ENCODE assay signal across 7 mouse cellular contexts in genomic region chr15:31091916-31092570, GRCm38 (mm10).
DNase-seq lines count a peak whose midpoint lies in the region; ATAC-seq lines count a peak whose summit lies in the region.

No protein-coding gene starts in this region.

- H3K4me3 ChIP-seq in midbrain, embryonic 14.5 days (replicated peaks; ENCODE audit: low read depth, low read length): no peak overlapping the region
- H3K4me3 ChIP-seq in midbrain, embryonic 16.5 days (ENCODE audit: low read depth, low read length): no peak overlapping the region

- 77% methylated on average over 5 of the region's 5 CpGs for WGBS in midbrain, embryonic 14.5 days
- WGBS in midbrain, embryonic 16.5 days: 71% methylated on average over 5 of the region's 5 CpGs

- no peaks in the 10 kb centered on the region for H3K27me3 ChIP-seq in midbrain, embryonic 14.5 days (ENCODE audit: control insufficient read depth, insufficient read depth, low read length)
- H3K27me3 ChIP-seq in midbrain, embryonic 16.5 days (ENCODE audit: control insufficient read depth, insufficient read depth, low read depth, low read length): no peaks in the 10 kb centered on the region

- no peak overlapping the region for H3K9ac ChIP-seq in midbrain, embryonic 14.5 days (replicated peaks; ENCODE audit: low read length)
- no peak overlapping the region for H3K9ac ChIP-seq in midbrain, embryonic 16.5 days (ENCODE audit: low read depth, low read length)

- no peaks in the 10 kb centered on the region for H3K9me3 ChIP-seq in midbrain, embryonic 14.5 days (ENCODE audit: control insufficient read depth, low read length)
- no peaks in the 10 kb centered on the region for H3K9me3 ChIP-seq in midbrain, embryonic 16.5 days (replicated peaks; ENCODE audit: control insufficient read depth, low read length, poor library complexity, severe bottlenecking)

- peak; percentile 20 for DNase-seq in midbrain, embryonic 14.5 days
- DNase-seq in cerebellum, adult 8-10 months: peak; percentile 71
- peak; percentile 82 for DNase-seq in layer of hippocampus, adult 11-12 months (ENCODE audit: low spot score)
- peak; percentile 80 to 88 for DNase-seq in right cerebral cortex, adult 2 months (ENCODE audit: low spot score in 2 of 2)
- no peak for DNase-seq in B cell, adult 2 months

- H3K4me2 ChIP-seq in midbrain, embryonic 14.5 days (ENCODE audit: low read length): no peak overlapping the region
- H3K4me2 ChIP-seq in midbrain, embryonic 16.5 days (ENCODE audit: low read length): no peak overlapping the region

- H3K27ac ChIP-seq in midbrain, embryonic 14.5 days (replicated peaks; ENCODE audit: low read depth, low read length): no peak overlapping the region
- H3K27ac ChIP-seq in midbrain, embryonic 16.5 days (ENCODE audit: low read length): no peak overlapping the region

- ATAC-seq in midbrain, embryonic 14.5 days (ENCODE audit: low FRiP score, low TSS enrichment): no peak
- no peak for ATAC-seq in midbrain, embryonic 16.5 days
- no peak for ATAC-seq in granulocyte monocyte progenitor cell, adult 5-6 weeks (replicated peaks; ENCODE audit: poor library complexity, severe bottlenecking)

- H3K4me1 ChIP-seq in midbrain, embryonic 14.5 days (ENCODE audit: control insufficient read depth, insufficient read depth, low read length): no peaks in the 10 kb centered on the region
- H3K4me1 ChIP-seq in midbrain, embryonic 16.5 days (ENCODE audit: control insufficient read depth, insufficient read depth, low read length): no peaks in the 10 kb centered on the region

- no peaks in the 10 kb centered on the region for H3K36me3 ChIP-seq in midbrain, embryonic 14.5 days (ENCODE audit: control insufficient read depth, insufficient read depth, low read length)
- no peaks in the 10 kb centered on the region for H3K36me3 ChIP-seq in midbrain, embryonic 16.5 days (ENCODE audit: control insufficient read depth, insufficient read depth, low read length)

Comparison
In these comparisons a context has a peak if more than half of its experiments do, and no peak if none do; other contexts are left out.
1. DNase-seq: peak in midbrain, embryonic 14.5 days (single experiment), cerebellum, adult 8-10 months (single experiment), layer of hippocampus, adult 11-12 months (single experiment) and right cerebral cortex, adult 2 months (2 of 2); none in B cell, adult 2 months (0 of 2).